Mouse (Mus musculus) bone marrow macrophage, adult 2 months (primary cell): ENCODE data around the gene Negr1. TPM values are rescaled to one million over a fixed set of nuclear protein-coding genes. Genes with fewer than 3 reads are reported as not detected.

Source experiments
- H3K27ac ChIP-seq: 2 replicates; pipeline ENCODE4 v1.5.1; 2012; ENCODE audit warnings: low read depth, low read length; ENCODE audit not compliant: insufficient read depth
- H3K4me1 ChIP-seq: 2 replicates; pipeline ENCODE4 v1.6.1; 2012; ENCODE audit warnings: low read length; ENCODE audit not compliant: control insufficient read depth, insufficient read depth
- H3K4me3 ChIP-seq: 2 replicates; pipeline ENCODE4 v1.5.1; 2012; ENCODE audit warnings: mild to moderate bottlenecking, low read length, moderate library complexity; ENCODE audit not compliant: insufficient read depth
- CTCF ChIP-seq: IDR thresholded peaks from 2 replicates; pipeline ENCODE4 v1.5.1; 2012; ENCODE audit warnings: low read depth, mild to moderate bottlenecking, low read length, moderate library complexity
- POLR2A ChIP-seq: IDR thresholded peaks from 2 replicates; pipeline ENCODE4 v1.6.1; 2012; ENCODE audit warnings: mild to moderate bottlenecking, low read depth, low read length, borderline replicate concordance
- polyA plus RNA-seq: library from polyadenylated mRNA; stranded (reverse); fragments of >200 nt; gene quantifications from 2 replicates; pipeline ENCODE4 v1.2.4, GENCODE M21; 2012; ENCODE audit not compliant: missing spikeins, insufficient read depth, insufficient read length

Gene Negr1
- polyA plus RNA-seq, 1 experiment, result not detected

- TF ChIP-seq POLR2A (no peak), CTCF (no peak)
- Histone ChIP-seq H3K4me1 (no peaks in the 10 kb centered on the region), H3K27ac (no peak overlapping the region), H3K4me3 (no peak overlapping the region)
Observed at GRCm38 (mm10) chr3:156958640-156959039, 397.0 kb downstream of the Negr1 start.

GRCm38 (mm10) chr3:156968764-156969163 lies 407.2 kb downstream of the Negr1 start:
- Histone ChIP-seq H3K4me1 (no peaks in the 10 kb centered on the region), H3K4me3 (no peak overlapping the region), H3K27ac (no peak overlapping the region)
- TF ChIP-seq POLR2A (no peak), CTCF (no peak)

GRCm38 (mm10) chr3:156971104-156971503 lies 409.5 kb downstream of the Negr1 start:
- H3K27ac ChIP-seq, result no peak overlapping the region
- H3K4me3 ChIP-seq, result no peak overlapping the region
- no peaks in the 10 kb centered on the region for H3K4me1 ChIP-seq
- no peak for TF ChIP-seq CTCF
- no peak for TF ChIP-seq POLR2A

- H3K27ac ChIP-seq, result no peak overlapping the region
- no peak overlapping the region for H3K4me3 ChIP-seq
- no peaks in the 10 kb centered on the region for H3K4me1 ChIP-seq
- no peak for TF ChIP-seq POLR2A
- no peak for TF ChIP-seq CTCF
Observed at GRCm38 (mm10) chr3:156976816-156977215, 415.2 kb downstream of the Negr1 start.

GRCm38 (mm10) chr3:156980042-156980716 lies 418.6 kb downstream of the Negr1 start:
- TF ChIP-seq POLR2A (no peak), CTCF (no peak)
- H3K4me3 ChIP-seq, result no peak overlapping the region
- no peaks in the 10 kb centered on the region for H3K4me1 ChIP-seq
- H3K27ac ChIP-seq, result no peak overlapping the region

- no peak overlapping the region for H3K4me3 ChIP-seq
- no peak for TF ChIP-seq POLR2A
- no peak for TF ChIP-seq CTCF
- H3K27ac ChIP-seq, result no peak overlapping the region
- no peaks in the 10 kb centered on the region for H3K4me1 ChIP-seq
Observed at GRCm38 (mm10) chr3:156982102-156982501, 420.5 kb downstream of the Negr1 start.

- no peak overlapping the region for H3K27ac ChIP-seq
- H3K4me3 ChIP-seq, result no peak overlapping the region
- H3K4me1 ChIP-seq, result no peaks in the 10 kb centered on the region
- TF ChIP-seq CTCF (no peak), POLR2A (no peak)
Observed at GRCm38 (mm10) chr3:156987113-156987512, 425.5 kb downstream of the Negr1 start.

GRCm38 (mm10) chr3:156992171-156992570 lies 430.6 kb downstream of the Negr1 start:
- H3K27ac ChIP-seq, result no peak overlapping the region
- H3K4me3 ChIP-seq, result no peak overlapping the region
- TF ChIP-seq CTCF, result no peak
- TF ChIP-seq POLR2A, result no peak

GRCm38 (mm10) chr3:156992811-156993210 lies 431.2 kb downstream of the Negr1 start:
- no peak for TF ChIP-seq POLR2A
- no peak for TF ChIP-seq CTCF
- Histone ChIP-seq H3K27ac (no peak overlapping the region), H3K4me1 (no peaks in the 10 kb centered on the region), H3K4me3 (no peak overlapping the region)

More at GRCm38 (mm10) chr3:156992171-156992570, 430.6 kb downstream of the Negr1 start:
- no peaks in the 10 kb centered on the region for H3K4me1 ChIP-seq

- TF ChIP-seq POLR2A, result no peak
- no peak for TF ChIP-seq CTCF
- no peak overlapping the region for H3K4me3 ChIP-seq
Observed at GRCm38 (mm10) chr3:156999177-156999808, 437.7 kb downstream of the Negr1 start.

GRCm38 (mm10) chr3:157021632-157022031 lies 460.0 kb downstream of the Negr1 start:
- TF ChIP-seq POLR2A (no peak), CTCF (no peak)
- no peak overlapping the region for H3K4me3 ChIP-seq
- no peak overlapping the region for H3K27ac ChIP-seq
- H3K4me1 ChIP-seq, result no peaks in the 10 kb centered on the region

More at GRCm38 (mm10) chr3:156999177-156999808, 437.7 kb downstream of the Negr1 start:
- H3K27ac ChIP-seq, result no peak overlapping the region
- H3K4me1 ChIP-seq, result no peaks in the 10 kb centered on the region
